Mouse (Mus musculus) thymus, postnatal 4 days (tissue): ENCODE measurements around the gene Pde7b.

ENCODE experiments used
- DNase-seq: peaks from one replicate; pipeline ENCODE4 v3.0.0; 2021

The Pde7b gene

DNA sequence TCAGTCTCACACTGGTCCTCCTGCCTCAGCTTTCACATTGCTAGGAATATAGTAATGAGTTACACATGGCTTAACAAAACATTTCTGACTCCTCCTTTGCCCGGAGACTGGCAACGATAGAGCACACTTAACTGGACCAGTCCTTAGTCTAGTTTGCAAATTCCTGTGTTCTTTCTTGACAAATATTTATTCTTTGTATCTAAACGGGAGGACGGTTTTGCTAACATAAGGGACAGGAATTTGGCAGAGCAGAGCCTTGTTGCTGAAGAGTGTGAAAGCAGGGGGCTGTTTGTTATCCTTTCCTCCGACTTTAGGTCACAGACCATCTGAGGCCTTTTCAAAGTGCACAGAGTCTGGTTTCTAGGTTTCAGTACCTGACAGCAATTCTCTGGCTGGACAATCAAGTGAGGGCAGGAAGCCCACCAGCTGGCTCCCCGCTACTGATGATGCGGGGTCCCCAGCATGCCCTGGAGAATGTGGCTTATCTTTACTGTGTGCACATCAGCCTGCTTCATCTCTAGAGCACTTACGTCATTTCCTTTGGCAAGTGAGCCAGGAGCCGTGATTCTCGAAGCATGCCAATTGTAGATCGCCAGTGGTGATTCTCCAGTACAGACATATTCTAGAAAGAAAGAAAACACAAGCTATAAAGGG lies 306.5 kb downstream of the Pde7b start:
- DNase-seq: no peak

DNA sequence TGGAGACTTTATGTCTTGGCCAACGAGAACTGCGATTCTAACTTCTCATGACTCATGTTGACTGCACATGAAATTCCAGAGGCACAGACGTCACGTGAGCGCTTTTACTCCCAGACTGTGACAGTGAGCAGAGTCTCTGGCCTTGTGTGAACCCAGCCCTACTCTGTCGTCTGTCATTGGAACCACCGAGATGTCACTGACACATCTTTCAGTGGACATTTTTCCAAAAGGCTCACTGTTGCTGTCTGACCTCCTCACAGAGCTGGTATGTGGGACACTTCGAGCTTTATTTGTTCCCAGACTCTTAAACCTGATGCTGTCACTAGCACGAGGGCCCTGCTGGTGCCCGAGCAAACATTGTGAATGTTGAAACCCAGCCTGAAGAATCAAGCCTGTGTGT lies 315.7 kb downstream of the Pde7b start:
- DNase-seq: no peak

DNA sequence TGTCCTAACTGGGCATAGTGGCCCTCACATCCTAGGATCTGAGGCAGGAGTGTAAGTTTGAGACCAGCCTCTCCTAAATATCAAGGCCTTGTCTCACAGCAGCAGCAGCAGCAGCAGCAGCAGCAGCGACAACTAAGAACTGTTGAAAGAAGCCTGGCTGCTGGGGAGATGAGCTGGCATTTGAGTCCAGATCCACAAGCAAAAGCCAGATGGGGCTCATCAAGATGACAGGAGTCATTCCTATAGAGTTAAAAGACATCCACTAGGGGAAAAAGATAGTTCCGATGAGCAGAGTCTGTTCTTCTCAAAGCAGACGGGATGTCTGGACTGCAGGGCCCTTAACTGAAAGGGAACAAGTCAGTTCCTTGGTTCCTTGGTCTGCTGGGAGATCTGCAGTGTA lies 316.5 kb downstream of the Pde7b start:
- DNase-seq: no peak

DNA sequence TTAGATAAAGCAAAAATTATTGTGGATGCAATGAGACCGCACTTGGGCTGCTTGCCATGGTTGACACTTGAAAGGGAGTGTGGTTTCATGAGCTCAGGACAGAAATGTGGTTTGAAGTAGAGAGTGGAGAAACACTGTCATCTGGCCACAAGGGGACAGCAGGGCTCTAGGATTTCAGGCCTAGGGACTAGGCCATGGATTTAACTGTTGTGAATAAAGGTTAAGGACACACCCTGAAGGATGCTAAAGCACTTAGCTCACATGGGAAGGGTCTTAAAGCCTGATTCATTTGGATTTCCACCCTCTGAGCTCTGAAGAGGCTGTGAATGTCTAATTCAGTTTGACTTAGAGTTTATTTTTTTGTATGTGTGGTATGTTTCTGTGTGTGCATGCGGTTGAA lies 319.4 kb downstream of the Pde7b start:
- peak; percentile 20 for DNase-seq

DNA sequence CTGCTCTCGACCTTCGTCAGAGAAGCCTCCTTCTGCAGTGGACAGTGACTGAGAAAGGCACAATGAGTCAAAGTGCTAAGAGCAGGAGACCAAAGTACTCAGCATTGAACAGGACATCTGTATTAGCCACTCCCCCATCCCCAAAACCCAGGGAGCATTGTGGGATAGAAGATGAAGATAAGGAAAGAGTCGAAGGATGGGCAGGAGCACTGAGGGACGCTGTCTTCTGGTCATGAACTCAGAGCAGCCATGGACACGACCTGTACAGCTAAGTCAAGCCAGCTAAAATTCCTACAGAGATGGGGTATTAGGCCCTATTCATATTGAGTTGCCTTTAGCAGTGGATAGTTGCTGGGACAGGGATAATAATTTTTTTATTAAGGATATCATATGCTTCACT lies 321.9 kb downstream of the Pde7b start:
- no peak for DNase-seq

DNA sequence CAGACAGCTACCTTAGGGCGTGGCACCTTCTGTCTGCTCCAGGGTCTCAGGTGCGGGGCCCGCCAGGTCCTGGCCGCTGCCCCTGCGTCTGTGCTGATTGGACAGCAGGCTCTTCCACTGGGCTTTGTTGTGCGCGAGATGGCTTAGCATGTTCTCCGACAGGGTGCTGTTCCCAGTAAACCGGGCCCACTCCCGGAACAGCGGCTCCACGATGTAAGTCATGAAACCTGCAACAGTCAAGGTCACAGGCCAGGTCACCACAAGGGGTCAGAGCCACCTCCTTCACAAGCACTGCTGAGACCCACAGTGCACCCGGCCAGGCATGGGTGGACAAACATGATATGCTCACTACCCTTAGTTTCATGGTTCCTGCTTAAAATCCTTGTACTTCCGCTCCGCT lies 324.5 kb downstream of the Pde7b start:
- no peak for DNase-seq

DNA sequence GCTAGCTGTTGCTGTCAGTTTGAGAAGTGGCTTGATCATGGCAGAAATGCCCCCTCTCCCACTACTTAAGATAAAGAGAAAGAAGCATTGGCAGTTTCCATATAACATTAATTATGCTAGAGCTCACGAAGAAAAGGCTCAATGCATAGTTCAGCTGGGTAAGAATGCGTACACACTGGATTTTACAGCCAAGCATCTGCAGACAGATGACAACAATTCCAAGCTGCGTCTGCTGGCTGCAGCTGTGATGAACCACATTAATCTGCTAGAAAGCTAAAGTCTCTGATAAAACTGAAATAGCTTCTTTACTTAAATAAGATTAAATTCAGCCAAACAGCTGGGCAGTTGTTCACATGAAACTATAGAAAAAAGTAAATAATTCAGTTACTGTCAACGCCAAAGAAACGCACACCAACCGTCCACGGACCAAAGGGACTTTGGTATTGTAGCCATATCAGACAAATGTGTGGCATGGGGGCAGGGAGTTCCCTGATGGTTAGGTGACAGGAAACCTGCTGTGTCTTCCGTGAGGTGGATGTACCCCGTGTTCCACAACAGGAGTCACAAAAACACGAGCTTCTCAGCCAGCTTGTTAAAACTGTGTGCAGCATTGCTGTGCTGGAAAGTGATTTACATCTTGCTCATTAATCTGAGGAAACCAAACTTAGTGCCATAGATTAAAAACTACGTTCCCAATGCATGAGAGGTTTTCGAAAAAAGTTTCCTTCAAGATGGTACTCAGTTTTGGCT lies 326.1 kb downstream of the Pde7b start:
- DNase-seq: no peak

DNA sequence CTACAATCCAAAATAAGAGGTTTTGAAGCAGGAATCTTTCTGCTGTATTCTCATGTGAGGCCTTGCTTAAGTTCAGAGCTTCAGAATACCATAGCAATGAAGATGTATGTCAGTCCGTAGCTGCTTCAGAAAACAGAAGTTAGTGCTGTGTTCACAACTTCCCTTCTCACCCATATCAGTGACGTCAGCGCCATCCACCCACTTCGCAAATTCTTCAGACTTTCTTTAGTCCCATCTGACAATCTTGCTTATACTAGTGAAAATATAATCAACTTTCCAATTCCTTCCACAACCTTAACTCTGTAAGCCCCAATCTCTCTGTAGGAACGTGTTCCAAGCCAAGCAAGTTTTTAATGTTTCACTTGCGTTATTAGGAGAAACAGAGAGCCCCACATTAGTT lies 326.7 kb downstream of the Pde7b start:
- DNase-seq: no peak

DNA sequence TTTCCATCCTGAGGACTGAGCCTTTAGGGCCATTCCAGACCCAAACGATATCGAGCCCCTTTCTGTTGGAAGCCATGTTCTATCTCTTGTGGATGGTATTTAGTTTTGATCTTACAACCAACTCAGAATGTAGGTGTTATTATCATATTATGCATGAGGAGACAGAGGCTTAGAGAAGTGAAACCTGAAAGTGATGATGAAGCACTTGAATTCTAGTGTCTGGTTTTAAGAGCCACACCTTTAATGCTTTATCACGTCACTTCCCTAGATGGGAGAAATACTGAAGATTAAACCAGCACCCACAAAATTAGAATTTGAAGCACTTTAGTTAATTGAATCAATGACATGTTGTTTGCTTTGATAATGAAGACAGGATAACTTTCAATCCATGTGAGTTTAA lies 329.1 kb downstream of the Pde7b start:
- DNase-seq: no peak

DNA sequence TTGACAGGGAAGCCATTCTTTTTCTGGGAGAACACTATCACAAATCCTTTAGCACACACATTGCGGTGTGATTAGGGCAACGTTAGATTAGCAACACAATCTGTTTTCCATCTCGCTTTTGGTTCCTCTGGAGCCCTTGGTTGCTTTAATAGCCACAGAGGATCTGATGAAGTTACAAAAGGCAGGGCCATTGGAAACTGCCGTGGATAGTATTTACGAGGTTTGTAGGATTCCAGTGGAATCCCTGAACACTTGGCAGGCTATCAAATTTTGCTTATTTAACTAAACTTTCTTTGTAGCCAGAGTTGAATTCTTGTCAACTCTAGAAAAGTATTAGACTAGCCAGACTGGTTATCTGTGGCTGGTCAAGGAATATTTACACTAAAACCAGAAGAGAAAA lies 330.1 kb downstream of the Pde7b start:
- no peak for DNase-seq

DNA sequence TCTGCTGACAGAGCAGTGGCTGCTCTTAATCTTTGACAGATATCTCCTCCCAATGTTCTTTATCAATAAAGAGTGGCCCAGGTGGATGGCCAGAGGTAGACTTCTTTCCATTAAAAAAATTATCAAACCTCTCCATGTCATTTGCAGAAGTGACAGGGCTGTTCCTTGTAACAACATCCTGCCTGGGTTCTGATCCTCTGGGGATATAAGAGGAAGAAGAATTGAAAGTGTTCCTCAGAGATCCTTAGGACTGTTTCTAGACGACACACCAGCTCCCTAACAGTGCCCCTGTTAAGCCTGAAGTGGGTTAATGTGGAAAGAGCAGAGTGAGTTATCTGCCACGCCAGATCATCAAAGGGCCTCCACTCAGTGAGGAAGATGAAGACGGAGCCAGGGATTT lies 334.3 kb downstream of the Pde7b start:
- no peak for DNase-seq

DNA sequence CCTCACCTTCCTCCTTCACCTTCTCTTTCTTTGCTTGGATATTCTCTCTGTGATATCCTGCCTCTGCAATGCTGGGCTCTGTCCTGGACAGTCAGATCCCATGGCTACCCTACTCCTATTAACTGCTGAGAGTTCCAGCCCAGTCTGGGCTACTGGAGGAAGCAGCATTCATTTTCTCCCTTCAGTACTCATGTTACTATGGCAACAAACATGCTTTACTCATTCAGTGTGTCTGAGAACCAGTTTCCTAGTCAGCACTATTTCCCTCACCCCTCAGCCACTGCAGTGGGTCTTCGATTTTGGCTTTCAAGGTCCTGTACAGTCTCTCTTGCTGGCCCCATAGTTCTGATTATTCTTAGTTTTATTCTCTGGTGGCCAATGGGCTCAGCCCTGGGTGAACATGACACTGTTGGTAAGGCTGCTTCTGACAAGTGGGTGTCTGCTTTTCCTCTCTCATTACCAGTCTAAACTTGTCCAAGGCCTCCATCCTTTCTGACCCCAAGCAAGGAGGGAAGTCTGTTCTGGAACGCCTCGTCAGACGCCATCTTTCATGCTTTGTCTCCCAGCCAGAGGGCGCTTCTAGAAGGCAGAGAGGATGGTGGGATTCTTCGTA lies 342.0 kb downstream of the Pde7b start:
- no peak for DNase-seq

DNA sequence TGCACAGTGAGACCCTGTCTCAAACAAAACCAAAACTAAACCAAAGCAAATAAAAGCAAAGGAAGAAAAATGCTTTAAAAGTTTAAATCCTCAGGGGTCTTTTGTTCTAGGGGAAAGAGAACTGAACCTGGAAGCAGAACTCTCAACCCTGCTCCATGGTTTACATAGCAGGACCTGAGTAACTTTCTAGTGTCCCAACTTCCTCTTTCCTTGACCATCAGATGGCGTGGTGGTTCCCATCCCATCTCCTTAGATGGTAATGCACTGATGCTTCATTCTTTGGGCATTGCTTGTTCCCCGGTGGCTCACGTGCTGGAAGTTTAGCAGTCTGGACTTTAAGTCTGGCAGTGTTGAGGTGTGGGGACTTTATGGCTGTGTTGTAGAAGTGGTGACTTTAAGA lies 343.5 kb downstream of the Pde7b start:
- no peak for DNase-seq

DNA sequence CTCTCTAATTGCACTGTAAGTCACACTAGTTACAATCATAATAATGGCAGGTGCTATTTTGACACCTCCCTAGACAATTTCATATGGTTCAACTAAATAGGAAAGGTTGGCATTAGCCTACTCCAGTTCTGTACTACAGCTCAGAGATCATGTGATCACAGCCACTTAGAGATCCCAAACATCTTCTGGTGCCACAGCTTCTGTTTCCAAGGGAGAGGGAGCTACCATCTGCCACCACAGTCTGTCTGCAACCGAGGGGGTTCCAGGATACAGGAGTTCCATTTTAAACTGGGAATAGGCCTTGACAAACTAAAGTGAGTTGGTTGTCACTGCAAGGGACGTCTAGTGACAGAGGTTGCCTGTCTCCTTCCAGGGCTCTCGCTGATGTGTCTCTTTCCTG lies 344.1 kb downstream of the Pde7b start:
- no peak for DNase-seq

DNA sequence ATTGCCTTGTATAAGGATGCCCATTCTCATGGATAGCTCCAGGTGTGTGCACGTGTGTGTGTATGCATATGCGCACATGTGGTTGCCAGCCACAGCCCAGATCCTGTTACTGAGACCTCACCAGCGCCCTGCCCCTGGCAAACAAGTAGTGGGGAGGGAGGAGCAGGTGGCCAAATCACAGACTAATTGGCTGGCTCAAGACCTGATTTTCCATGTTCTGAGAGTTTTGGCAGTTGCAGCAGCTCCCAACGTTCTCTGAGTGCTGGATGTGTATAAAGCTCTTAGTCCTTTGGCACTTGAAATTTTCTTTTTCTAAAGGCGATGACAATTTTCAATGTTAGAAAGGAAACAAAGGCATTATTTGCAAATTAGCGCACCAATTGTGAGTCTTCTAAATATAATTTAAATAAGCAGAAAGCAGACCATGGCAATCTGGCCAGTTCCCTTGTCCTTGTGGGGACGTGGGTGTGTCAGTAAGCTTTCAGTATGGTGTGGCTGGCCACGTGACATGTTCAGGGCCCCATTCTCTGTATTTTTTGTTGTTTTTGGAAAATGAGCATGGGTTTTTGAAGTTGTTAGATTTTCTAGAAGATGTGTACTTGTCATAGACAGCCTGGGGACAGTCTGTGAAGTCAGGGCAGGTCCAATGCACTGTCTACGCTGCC lies 345.7 kb downstream of the Pde7b start:
- DNase-seq: no peak

DNA sequence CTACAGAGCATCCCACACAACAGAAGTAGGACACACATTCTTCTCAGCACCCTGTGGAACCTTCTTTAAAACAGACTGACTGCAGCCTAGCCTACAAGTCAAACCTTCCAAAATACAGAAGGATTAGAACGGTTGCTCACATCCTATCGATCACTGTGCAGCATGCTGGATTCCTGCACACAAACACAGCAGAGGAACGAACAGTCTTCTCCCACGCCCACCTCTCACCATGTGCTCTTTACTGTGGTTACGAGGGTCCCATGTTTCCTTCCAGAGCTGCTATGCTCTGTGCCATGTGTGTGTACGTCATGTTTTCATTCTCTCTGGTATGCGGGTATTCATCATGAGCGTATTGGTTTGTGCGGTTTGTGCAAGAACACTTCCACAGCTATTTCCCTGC lies 347.3 kb downstream of the Pde7b start:
- DNase-seq: no peak

DNA sequence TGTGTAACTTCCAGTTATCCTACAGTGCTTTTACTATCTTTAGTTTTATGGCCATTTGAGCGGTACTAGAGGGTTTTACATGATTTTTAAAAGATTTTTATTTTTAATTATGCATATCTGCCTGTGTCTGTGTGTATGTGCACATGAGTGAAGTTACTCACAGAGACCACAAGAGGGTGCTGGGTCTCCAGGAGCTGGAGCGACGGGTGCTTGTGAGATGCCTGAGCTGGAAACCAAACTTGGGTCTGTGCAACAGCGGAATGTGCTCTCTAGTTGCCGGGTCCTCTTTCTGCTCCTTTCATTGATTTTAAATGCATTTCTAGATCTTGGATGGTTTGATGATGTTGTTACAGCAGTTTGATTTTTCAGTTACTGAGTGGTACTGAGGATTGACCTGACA lies 352.8 kb downstream of the Pde7b start:
- peak; percentile 25 for DNase-seq

DNA sequence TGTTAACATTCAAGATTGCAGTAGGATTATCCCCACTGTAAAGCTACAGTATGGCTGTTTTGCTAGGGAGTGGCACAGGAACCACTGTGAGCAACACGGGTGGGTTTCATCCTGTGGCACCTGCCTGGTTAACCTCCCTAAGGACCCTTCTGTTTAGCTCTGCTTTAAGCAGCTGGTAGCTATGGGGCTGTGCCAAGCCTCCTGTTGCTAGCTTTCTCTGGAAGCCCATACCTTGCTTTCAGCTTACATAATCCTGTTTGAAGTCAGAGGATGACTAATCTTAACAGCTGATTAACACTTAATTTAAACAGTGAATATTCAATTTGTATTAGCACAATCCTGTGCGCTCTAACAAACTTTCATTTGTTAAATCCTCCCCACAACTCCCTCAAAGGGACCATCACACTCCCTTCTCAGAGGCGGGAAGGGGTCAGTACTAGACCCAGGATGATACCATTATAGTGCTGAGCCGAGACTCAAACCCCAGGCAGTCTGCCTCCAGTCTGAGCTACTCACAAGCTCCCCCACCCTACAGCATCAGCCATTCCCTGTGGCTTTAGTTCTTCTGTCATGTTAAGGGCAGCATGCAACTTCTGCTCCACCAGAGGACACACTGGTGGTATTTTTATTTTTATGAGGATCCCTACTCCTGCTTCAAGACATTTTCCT lies 362.3 kb downstream of the Pde7b start:
- no peak for DNase-seq

DNA sequence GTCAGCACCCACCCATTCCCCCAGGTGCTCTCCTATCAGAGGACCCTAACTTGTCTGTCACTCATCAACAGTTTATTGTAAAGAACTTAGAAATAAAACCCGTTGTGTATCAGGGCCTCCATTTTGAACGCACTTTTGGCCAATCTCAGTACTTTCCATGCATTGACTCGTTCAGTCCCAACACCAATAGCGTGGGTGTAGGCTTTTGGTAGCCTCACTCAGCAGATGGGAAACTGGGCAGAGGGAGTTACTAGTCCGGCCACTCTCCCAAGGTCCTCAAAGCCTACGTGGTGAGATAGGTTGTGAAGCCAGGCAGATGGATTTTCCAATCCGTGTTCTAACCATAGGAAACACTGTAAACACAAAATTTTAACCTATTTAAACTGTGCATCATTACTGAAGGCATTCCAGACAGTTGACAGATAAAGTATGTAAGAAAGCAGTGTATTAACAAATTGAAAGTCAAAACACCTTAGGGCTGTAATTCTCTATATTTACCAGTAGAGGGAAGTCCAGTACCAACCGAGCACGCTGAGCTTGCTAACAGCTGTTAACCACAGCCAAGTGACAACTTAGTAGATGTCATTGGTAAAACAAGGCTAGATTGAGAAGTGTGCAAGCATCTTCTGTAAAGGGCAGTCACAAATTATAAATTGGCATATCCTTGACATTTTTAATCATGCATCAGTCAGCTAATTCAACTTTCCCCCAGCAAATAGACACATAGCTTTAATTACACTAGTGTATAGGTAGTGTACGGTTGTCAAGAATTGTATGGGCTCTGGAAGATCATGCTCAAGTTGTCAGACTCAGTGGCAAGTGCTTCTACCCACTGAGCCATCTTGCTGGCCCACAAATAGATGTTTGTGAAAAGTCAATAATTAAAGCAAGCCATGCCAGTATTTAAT lies 363.1 kb downstream of the Pde7b start:
- DNase-seq: peak; percentile 24

DNA sequence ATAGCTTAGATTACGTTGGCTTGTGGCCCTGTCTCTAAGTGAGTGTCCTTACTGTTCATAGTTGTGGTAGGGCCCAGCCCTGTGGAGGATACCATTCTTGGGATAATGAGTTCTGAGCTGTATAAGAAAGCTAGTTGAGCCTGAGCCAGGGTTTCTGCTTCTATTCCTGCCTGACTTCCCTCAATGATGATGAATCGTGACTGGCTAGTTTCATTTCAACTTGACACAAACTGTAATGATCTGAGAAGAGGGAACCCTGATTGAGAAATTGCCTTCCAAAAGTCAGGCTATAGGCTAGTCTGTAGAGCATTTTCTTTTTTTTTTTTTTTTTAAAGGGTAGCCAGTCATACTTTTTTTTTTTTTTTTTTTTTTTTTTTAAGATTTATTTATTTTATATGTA lies 376.0 kb downstream of the Pde7b start:
- no peak for DNase-seq
